Mouse (Mus musculus) stomach, embryonic 15.5 days (tissue): ENCODE measurements around the gene Nup35. TPM values are rescaled to one million over a fixed set of nuclear protein-coding genes. Genes with fewer than 3 reads are reported as not detected.

ENCODE experiments used
- ATAC-seq: fragments of 200-750 bp; cut with Nextera tagmentation; 2 replicates; pipeline ENCODE4 v1.8.0; 2017; ENCODE audit warnings: low read depth, moderate number of reproducible peaks, moderate TSS enrichment; ENCODE audit not compliant: insufficient read depth, low FRiP score
- H3K27ac ChIP-seq: fragments of 300-500 bp; sonication (generic); 2 replicates; pipeline ENCODE4 v1.5.1; 2015; ENCODE audit warnings: mild to moderate bottlenecking, inconsistent platforms
- H3K27me3 ChIP-seq: fragments of 300-500 bp; sonication (generic); replicated peaks from 2 replicates; pipeline ENCODE4 v1.6.1; 2015; ENCODE audit warnings: inconsistent platforms
- H3K36me3 ChIP-seq: fragments of 300-500 bp; sonication (generic); 2 replicates; pipeline ENCODE4 v1.6.1; 2015; ENCODE audit warnings: inconsistent platforms
- H3K4me1 ChIP-seq: fragments of 300-500 bp; sonication (generic); 2 replicates; pipeline ENCODE4 v1.6.1; 2015; ENCODE audit warnings: inconsistent platforms
- H3K4me2 ChIP-seq: fragments of 300-500 bp; sonication (generic); 2 replicates; pipeline ENCODE4 v1.6.1; 2015; ENCODE audit warnings: mild to moderate bottlenecking, inconsistent platforms
- H3K4me3 ChIP-seq: fragments of 300-500 bp; sonication (generic); replicated peaks from 2 replicates; pipeline ENCODE4 v1.5.1; 2015; ENCODE audit warnings: inconsistent platforms
- H3K9ac ChIP-seq: fragments of 300-500 bp; sonication (generic); 2 replicates; pipeline ENCODE4 v1.6.1; 2015; ENCODE audit warnings: inconsistent platforms
- H3K9me3 ChIP-seq: fragments of 300-500 bp; sonication (generic); 2 replicates; pipeline ENCODE4 v1.6.1; 2016; ENCODE audit warnings: inconsistent platforms
- WGBS: fragments of 180-500 bp; shearing (Covaris S2); methylation state at CpG from one replicate; pipeline ENCODE4 v1.1.7; 2015; 5-methylcytosine and 5-hydroxymethylcytosine counted together
- polyA plus RNA-seq: library from polyadenylated mRNA; unstranded; fragments of >200 nt; fragmentation: Nextera tagmentation; extraction: Ambion mirVana; gene quantifications from 2 replicates; pipeline ENCODE4 v1.2.1, GENCODE M21; 2015

Gene Nup35
- polyA plus RNA-seq, 1 experiment from 2014 or later: 40.8 TPM

DNA sequence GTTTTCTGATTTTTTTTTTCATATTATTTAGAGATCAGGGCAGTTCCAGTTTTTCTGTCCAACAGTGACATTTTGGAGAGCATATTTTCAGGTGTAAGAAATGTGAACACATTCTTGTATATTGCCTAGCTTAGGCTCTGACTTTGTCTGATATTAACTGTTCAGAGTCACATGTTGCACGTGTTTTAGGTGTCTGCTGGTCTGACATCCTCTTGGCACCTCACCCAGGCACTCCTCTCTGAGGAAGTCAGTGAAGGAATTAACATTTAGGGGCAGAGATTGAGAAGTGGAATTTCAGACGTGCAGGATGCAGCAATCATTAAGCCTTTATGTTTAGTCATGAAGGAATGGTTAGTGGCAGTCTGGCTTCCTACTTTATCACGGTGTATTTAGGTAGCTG lies 22.8 kb downstream of the Nup35 start:
- Histone ChIP-seq H3K36me3 (peaks cover 6% of the 10 kb centered on the region), H3K9ac (no peak overlapping the region), H3K27me3 (no peaks in the 10 kb centered on the region), H3K4me2 (peak overlapping the region; percentile 62), H3K9me3 (no peaks in the 10 kb centered on the region), H3K4me3 (no peak overlapping the region), H3K27ac (no peak overlapping the region), H3K4me1 (peaks cover 4% of the 10 kb centered on the region)
- WGBS: 47% methylated on average over 3 of the region's 3 CpGs
- ATAC-seq: no peak

DNA sequence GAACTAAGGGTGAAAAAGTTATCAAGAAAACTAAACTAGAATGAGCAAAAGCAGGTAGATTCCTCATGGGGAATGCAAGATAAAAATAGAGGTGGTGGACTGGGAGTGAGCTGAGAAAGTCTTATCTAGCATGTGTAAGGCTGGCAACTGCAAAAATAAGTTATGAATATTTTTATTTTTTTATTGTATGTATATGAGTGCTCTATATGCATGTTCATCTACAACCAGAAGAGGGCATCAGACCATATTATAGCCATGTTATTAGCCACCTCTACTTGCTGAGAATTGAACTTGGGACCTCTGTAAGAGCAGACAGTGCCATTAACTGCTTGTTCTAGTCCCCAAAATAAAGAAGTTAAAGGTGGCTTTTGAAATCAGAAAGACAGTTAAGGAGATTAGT lies 44.4 kb downstream of the Nup35 start:
- H3K9me3 ChIP-seq: no peaks in the 10 kb centered on the region
- ATAC-seq: no peak
- H3K9ac ChIP-seq: no peak overlapping the region
- no peaks in the 10 kb centered on the region for H3K27me3 ChIP-seq
- H3K4me1 ChIP-seq: no peaks in the 10 kb centered on the region
- H3K4me3 ChIP-seq: no peak overlapping the region
- H3K36me3 ChIP-seq: peaks cover 6% of the 10 kb centered on the region
- no peak overlapping the region for H3K27ac ChIP-seq
- no peak overlapping the region for H3K4me2 ChIP-seq

DNA sequence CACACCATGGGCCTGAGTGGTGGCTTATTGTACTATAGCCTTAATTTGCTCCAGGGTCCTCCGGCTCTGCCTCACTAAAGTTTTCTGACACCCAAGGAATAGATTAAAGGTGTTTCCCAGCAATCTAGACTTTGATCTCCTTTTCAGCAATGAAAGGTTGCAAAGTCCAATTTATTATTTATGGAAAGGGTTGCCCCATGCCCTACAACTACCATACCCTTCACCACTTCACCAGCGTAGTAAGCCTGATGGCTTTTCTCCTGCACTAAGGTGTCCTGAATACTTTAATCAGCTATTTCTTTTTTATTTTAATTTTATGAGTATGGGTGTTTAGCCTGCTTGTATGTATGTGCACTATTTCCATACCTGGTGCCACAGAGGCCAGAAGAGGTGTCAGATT lies 45.6 kb downstream of the Nup35 start:
- no peaks in the 10 kb centered on the region for H3K27me3 ChIP-seq
- no peaks in the 10 kb centered on the region for H3K4me1 ChIP-seq
- no peaks in the 10 kb centered on the region for H3K9me3 ChIP-seq
- H3K27ac ChIP-seq: no peak overlapping the region
- WGBS: 97% methylated on average over 2 of the region's 2 CpGs
- H3K4me3 ChIP-seq: no peak overlapping the region
- H3K9ac ChIP-seq: no peak overlapping the region
- H3K4me2 ChIP-seq: no peak overlapping the region
- ATAC-seq: no peak
- peaks cover 6% of the 10 kb centered on the region for H3K36me3 ChIP-seq

DNA sequence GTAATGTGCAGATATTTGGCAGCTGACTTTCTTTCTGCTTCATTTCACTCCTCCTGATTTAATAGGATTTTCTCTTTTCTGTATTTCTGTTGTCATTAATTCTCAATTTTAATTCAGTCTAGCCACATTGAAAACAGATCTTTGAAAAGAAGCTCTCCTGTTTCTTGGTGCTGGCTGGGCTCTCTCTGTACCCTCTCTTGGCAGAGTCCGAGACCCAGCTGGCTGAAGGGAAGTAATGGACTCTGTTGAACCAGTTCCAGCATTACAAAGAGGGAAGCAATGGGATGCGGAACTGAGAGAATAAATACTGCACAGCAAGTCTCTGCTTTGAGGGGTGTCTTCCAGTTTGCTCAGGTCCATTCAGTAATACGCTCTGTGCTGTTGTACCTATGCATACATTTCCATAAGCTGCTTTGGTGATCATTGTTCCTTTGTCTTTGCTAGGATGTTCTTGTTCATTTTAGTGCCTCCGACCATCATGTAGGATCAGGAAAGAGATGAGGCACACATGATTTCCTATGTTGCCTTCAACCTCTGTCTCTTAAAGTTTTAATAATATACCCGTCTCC lies 50.4 kb downstream of the Nup35 start:
- Histone ChIP-seq H3K4me2 (no peak overlapping the region), H3K36me3 (0 out of 2 replicates have a peak, but pooled peaks cover 6% of the 10 kb centered on the region)
- ATAC-seq: no peak

DNA sequence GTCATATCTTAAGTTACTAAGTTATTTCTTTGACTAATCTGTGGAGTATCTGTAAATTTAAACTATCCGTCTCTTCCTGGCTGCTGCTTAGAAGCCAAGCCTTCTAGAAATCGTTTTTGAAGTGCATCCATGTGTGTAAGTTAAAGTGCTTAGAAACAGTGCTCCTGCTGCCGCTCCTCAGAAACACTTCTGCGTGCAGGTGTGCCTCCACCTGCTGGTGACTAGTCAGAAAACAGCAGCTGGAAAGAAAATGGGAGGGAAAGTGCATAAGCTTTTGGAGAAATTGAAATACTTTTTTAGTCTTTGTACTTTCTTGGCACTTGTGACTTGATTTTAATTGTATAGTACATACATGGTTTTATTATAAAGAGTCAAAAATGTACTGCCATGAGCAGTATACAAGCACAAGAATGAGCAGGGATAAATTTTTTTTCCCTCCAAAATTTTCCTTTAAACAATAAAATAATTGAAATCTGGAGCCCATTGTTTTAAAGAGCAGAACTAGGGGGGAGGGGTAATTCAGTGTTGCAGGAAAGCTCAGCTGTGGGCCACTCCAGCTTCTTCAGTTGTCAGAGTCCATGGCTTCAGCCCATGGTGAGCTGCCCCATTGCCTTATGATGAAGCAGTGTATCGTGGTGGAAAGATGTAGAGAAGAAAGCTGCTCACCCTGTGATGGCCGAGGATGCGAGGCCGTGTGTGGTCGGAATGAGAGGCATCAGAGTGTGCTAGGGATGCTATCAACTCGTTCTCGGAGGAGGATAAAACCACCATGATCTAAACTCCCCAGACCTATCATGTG lies 53.0 kb downstream of the Nup35 start:
- Histone ChIP-seq H3K4me2 (no peak overlapping the region), H3K27ac (no peak overlapping the region), H3K4me1 (no peaks in the 10 kb centered on the region), H3K36me3 (0 out of 2 replicates have a peak, but pooled peaks cover 6% of the 10 kb centered on the region), H3K9ac (no peak overlapping the region), H3K27me3 (no peaks in the 10 kb centered on the region), H3K9me3 (no peaks in the 10 kb centered on the region), H3K4me3 (no peak overlapping the region)
- ATAC-seq: no peak
- 73% methylated on average over 11 of the region's 11 CpGs for WGBS

More for the DNA sequence above, 50.4 kb downstream of the Nup35 start:
- Histone ChIP-seq H3K9ac (no peak overlapping the region), H3K9me3 (no peaks in the 10 kb centered on the region), H3K4me3 (no peak overlapping the region), H3K27ac (no peak overlapping the region), H3K27me3 (no peaks in the 10 kb centered on the region), H3K4me1 (no peaks in the 10 kb centered on the region)
- WGBS: 90% methylated on average over 5 of the region's 5 CpGs

DNA sequence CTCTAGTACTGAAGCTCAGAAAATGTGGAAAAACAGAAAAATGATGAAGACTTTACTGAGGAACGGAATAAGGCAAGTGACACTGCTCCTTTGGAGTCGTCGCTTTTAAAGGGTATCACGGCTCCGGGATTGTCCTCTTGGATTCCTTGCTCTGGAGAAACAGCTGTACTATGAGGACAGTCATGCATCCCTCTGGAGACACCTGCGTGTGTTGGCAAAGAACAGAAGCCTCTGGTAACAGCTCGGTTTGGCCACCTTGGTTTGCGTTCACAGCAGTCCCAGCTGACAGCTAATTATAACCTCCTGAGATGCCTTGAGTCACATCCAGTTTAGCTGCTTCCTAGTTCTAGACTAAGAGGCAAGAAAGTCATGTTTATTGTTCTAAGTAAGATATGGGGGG lies 61.8 kb downstream of the Nup35 start:
- Histone ChIP-seq H3K9me3 (no peaks in the 10 kb centered on the region), H3K4me1 (no peaks in the 10 kb centered on the region), H3K27me3 (no peaks in the 10 kb centered on the region), H3K4me2 (no peak overlapping the region), H3K36me3 (no peaks in the 10 kb centered on the region), H3K4me3 (no peak overlapping the region), H3K27ac (no peak overlapping the region), H3K9ac (no peak overlapping the region)
- 86% methylated on average over 8 of the region's 8 CpGs for WGBS
- no peak for ATAC-seq

DNA sequence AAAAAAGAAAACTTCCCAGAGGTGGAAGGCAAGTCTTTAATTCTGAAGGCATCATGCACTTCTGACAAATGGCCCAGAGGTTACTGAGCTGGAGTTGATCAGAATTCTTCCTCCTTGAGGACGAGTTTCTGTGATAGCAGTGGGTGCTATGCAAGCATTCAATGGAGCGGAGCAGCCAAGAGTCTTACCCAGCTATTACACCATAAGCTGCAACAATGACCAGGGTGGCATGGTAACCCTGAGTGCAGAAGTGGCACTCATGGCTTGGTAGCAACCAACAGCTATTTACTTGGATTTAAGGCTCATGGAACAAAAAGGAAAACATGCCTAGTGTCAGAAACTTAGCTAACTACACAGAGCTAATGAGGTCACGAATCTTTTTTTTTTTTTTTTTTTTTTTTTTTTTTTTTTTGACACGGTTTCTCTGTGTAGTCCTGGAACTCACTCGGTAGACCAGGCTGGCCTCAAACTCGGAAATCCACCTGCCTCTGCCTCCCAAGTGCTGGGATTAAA lies 66.7 kb downstream of the Nup35 start:
- Histone ChIP-seq H3K9me3 (no peaks in the 10 kb centered on the region), H3K27ac (no peak overlapping the region), H3K36me3 (no peaks in the 10 kb centered on the region), H3K27me3 (no peaks in the 10 kb centered on the region), H3K4me2 (no peak overlapping the region), H3K4me3 (no peak overlapping the region), H3K4me1 (no peaks in the 10 kb centered on the region), H3K9ac (no peak overlapping the region)
- ATAC-seq: no peak
- WGBS: 74% methylated on average over 6 of the region's 6 CpGs

DNA sequence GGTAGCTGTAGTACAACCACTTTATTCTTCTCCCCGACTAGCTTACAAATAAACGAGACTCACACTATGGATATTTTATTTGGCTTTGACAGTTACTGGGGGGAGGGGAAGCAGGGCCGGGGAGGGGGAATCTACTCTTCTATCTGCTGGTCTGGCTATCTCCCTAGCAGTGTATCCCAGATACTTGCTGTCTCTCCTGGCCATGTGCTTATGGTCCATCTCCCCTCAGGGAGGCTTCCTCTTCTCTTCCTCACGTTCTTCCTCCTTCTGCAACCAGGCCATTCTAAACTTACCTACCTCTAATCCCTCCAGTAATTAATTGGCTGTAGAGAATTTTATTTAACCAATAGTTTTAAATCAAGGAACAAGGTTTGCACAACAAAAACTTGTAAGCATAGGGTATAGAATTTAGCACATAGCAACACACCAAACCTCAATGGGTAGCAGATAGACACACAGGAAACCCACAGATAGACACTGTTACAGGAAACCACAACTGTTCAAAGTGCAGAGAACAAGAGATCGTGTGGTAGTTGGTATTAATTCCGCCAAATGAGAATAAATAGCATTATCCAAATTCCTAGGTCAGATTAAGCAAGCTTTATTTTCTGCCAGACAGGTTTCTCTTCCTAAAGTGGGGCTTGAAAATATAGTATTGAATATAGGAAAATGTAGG lies 67.5 kb downstream of the Nup35 start:
- Histone ChIP-seq H3K4me3 (no peak overlapping the region), H3K27me3 (no peaks in the 10 kb centered on the region), H3K9me3 (no peaks in the 10 kb centered on the region), H3K4me1 (no peaks in the 10 kb centered on the region), H3K27ac (no peak overlapping the region), H3K36me3 (no peaks in the 10 kb centered on the region), H3K9ac (no peak overlapping the region), H3K4me2 (no peak overlapping the region)
- ATAC-seq: no peak
- 75% methylated on average over 6 of the region's 6 CpGs for WGBS

DNA sequence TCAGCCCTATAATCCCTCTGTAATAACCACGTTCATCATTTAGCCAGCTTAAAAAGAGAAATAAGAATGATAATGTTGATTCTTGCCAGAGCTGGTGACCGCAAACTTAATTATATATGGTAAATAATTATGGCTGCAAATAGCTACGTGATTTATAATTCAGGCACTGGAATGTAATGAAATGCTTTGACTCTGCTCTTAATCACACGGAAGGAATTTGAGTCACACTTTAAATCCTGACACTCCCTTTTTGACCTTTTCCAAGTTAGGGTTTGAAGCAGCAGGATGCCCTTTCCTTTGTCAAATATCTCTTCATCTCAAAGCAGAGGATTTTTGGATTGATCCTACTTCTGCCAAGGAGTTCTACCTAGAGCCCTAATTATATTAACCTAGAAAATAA lies 71.2 kb downstream of the Nup35 start:
- no peak for ATAC-seq
- Histone ChIP-seq H3K4me2 (no peak overlapping the region), H3K36me3 (no peaks in the 10 kb centered on the region), H3K9ac (no peak overlapping the region), H3K4me1 (no peaks in the 10 kb centered on the region), H3K4me3 (no peak overlapping the region), H3K9me3 (no peaks in the 10 kb centered on the region), H3K27me3 (no peaks in the 10 kb centered on the region), H3K27ac (no peak overlapping the region)
- WGBS: 46% methylated on average over 4 of the region's 4 CpGs

DNA sequence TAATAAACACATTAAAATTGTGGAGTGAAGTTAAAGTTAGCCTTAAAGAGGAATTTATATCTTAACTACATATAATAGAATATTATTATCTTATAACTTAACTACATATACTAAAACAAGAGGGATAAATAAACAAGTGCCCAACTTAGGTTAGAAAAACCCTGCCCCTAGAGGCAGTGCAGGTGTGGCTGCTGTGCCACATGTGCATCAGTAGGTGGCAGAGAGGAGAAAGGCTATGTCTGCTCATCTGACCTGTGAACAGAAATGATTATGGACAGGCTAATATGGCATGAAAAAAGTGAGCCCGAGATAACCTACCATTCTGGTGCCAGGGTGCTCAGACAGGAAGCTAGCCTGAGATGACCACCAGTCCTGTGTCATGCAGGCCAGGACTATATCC lies 90.4 kb downstream of the Nup35 start:
- no peak overlapping the region for H3K4me2 ChIP-seq
- no peaks in the 10 kb centered on the region for H3K9me3 ChIP-seq
- no peaks in the 10 kb centered on the region for H3K36me3 ChIP-seq
- WGBS: 65% methylated on average over 1 of the region's 1 CpGs
- no peak overlapping the region for H3K4me3 ChIP-seq
- H3K27ac ChIP-seq: no peak overlapping the region
- ATAC-seq: no peak
- H3K9ac ChIP-seq: no peak overlapping the region
- no peaks in the 10 kb centered on the region for H3K4me1 ChIP-seq
- H3K27me3 ChIP-seq: no peaks in the 10 kb centered on the region
